Mouse (Mus musculus) left cerebral cortex, adult 8-10 months (tissue): ENCODE results near the gene Anxa5. TPM values are rescaled to one million over a fixed set of nuclear protein-coding genes. Genes with fewer than 3 reads are reported as not detected.

Experiments
- DNase-seq, 2 experiments: peaks; one replicate each; pipeline ENCODE4 v3.0.0; 2022; ENCODE audit warnings: low spot score in 2 of 2
- total RNA-seq, 4 experiments: library from RNA; stranded (reverse); gene quantifications; 2 replicates each; pipeline ENCODE4 v1.2.4; 2022

Anxa5 gene
- total RNA-seq, 4 experiments from 2014 or later: 71.4 to 98.2 (median 85.5) TPM

- no peak for DNase-seq
Measured at GRCm38 (mm10) chr3:36488899-36489589, 13.3 kb upstream of the Anxa5 start.

GRCm38 (mm10) chr3:36488367-36488766, 12.7 kb upstream of the Anxa5 start:
- no peak for DNase-seq

- DNase-seq: no peak
Measured at GRCm38 (mm10) chr3:36486881-36487280, 11.2 kb upstream of the Anxa5 start.

GRCm38 (mm10) chr3:36486176-36486575, 10.5 kb upstream of the Anxa5 start:
- no peak for DNase-seq

- DNase-seq: no peak
Measured at GRCm38 (mm10) chr3:36484292-36484691, 8.6 kb upstream of the Anxa5 start.

- DNase-seq: no peak
Measured at GRCm38 (mm10) chr3:36482940-36483339, 7.2 kb upstream of the Anxa5 start.

GRCm38 (mm10) chr3:36481776-36482193, 6.1 kb upstream of the Anxa5 start:
- DNase-seq: no peak

- DNase-seq: no peak
Measured at GRCm38 (mm10) chr3:36480486-36480885, 4.8 kb upstream of the Anxa5 start.

- DNase-seq: peak in 1 of 2 experiments; percentile 60
Measured at GRCm38 (mm10) chr3:36478776-36479175, 3.1 kb upstream of the Anxa5 start.

GRCm38 (mm10) chr3:36476261-36477155, 814 bp upstream of the Anxa5 start:
- no peak for DNase-seq

- peak; percentile 36 to 54 for DNase-seq
Measured at GRCm38 (mm10) chr3:36474938-36475483, 683 bp downstream of the Anxa5 start.

- no peak for DNase-seq
Measured at GRCm38 (mm10) chr3:36474421-36474820, 1.3 kb downstream of the Anxa5 start.

- no peak for DNase-seq
Measured at GRCm38 (mm10) chr3:36473222-36473621, 2.5 kb downstream of the Anxa5 start.

GRCm38 (mm10) chr3:36471856-36472255, 3.8 kb downstream of the Anxa5 start:
- no peak for DNase-seq

- no peak for DNase-seq
Measured at GRCm38 (mm10) chr3:36468871-36469270, 6.8 kb downstream of the Anxa5 start.

- DNase-seq: peak in 1 of 2 experiments; percentile 50
Measured at GRCm38 (mm10) chr3:36467632-36468031, 8.1 kb downstream of the Anxa5 start.

GRCm38 (mm10) chr3:36465538-36465937, 10.2 kb downstream of the Anxa5 start:
- DNase-seq: no peak

- DNase-seq: no peak
Measured at GRCm38 (mm10) chr3:36462348-36462747, 13.3 kb downstream of the Anxa5 start.

GRCm38 (mm10) chr3:36461819-36462218, 13.9 kb downstream of the Anxa5 start:
- no peak for DNase-seq

- DNase-seq: no peak
Measured at GRCm38 (mm10) chr3:36460717-36461116, 15.0 kb downstream of the Anxa5 start.

- DNase-seq: peak in 1 of 2 experiments; percentile 71
Measured at GRCm38 (mm10) chr3:36455566-36455965, 20.1 kb downstream of the Anxa5 start.

GRCm38 (mm10) chr3:36455124-36455523, 20.6 kb downstream of the Anxa5 start:
- DNase-seq: no peak
